Mouse (Mus musculus) layer of hippocampus, adult 9-11 months (tissue): ENCODE data around the gene 4930562C15Rik.
A peak's percentile ranks its signal among the peaks of the same experiment; 100 is the strongest.

Experiments
- DNase-seq: peaks from one replicate; pipeline ENCODE4 v3.0.0; 2022

Gene 4930562C15Rik

DNA sequence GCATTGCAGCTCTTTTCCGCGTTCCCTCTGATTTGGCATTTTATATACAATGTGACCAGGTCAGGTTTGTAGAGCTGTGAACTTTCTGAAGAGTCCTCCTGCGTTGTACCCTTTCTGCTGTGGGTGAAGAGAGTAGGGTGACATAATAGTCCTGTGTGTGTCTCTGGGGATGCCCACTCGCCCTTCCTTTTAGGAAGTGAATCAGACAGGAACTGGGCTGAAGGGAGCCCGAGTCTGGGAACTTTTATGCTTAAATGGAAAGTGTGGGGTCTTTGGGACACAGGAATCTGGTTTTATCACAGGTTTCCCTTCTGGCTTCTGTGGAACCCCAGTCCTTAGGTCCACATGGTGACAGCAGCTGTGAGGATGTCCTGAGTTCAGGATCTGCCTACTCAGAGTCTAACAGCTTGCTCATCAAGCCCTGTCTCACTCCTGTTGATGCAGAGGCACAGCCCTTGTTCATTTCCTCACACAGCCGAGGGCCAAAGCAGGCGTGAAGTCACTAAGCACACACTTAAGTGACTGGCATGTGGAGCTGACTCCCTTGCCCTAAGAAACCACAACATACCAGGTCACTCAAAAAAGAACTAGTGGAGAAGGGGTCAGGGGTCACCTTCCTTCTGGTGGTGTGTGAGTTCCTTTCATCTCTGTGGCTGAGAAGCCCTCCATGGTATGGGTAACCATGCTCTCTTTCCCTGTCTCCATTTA lies 59.1 kb downstream of the 4930562C15Rik start:
- no peak for DNase-seq

DNA sequence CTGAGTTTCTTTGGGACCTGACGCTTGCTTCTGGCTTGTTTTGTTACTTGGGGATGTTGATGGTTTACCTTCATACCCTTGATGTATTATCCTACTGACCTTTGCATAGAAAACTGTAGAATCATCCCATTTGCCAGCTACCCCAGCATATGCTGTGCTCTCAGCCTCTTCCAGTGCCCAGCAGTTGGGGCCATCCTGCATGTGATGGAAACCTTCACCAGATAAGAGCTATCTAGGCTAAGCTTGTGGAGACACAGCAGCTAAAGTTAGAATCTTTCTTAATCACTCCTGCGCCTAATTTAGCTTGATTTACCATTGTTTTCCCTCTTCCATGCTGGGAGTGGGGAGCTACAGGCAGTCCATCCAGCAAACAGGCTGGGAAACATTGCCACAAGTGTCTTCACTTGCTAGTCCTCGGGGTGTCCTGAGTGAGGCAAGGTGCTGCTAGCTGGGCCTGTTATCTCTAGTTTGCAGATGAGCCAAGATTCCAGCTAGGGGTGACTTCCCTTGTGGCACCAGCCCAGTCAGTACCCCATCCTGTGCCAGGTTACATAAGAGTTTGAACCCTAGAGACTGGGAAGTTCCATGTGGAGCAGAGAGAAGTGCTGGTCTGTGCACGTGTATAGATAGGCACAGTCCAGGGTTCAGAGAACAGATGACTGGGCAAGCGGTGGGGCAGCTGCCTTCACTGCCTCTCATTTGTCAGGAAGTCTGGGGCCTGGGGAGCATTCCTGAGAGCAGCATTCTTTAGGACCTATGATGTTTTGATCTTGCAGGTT lies 61.2 kb downstream of the 4930562C15Rik start:
- DNase-seq, result no peak

GRCm38 (mm10) chr16:4897146-4897730 lies 62.0 kb downstream of the 4930562C15Rik start:
- DNase-seq, result no peak

- no peak for DNase-seq
These were observed 63.7 kb downstream of the 4930562C15Rik start for GRCm38 (mm10) chr16:4898881-4899280.

DNA sequence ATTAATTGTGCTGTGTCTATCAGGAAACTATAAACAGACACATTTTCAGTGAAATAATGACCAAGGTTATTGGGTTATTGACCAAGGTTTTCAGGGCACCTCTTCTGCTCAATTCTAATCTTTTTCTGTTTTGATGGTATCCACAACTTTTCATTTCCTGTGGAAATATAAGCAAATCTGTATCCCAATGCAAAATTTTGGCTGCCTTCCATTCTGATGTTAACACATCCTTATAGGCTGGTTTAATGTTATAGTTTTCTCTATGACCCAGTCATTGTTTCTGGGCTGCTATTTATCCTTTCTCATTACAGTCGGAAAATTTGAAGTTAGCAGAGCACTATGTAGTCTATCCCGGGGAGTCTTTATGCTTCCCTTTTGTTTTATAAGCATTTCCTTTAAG lies 64.5 kb downstream of the 4930562C15Rik start:
- no peak for DNase-seq

- DNase-seq, result no peak
These were observed 66.0 kb downstream of the 4930562C15Rik start for GRCm38 (mm10) chr16:4901167-4901566.

GRCm38 (mm10) chr16:4902390-4902789 lies 67.2 kb downstream of the 4930562C15Rik start:
- DNase-seq, result no peak

DNA sequence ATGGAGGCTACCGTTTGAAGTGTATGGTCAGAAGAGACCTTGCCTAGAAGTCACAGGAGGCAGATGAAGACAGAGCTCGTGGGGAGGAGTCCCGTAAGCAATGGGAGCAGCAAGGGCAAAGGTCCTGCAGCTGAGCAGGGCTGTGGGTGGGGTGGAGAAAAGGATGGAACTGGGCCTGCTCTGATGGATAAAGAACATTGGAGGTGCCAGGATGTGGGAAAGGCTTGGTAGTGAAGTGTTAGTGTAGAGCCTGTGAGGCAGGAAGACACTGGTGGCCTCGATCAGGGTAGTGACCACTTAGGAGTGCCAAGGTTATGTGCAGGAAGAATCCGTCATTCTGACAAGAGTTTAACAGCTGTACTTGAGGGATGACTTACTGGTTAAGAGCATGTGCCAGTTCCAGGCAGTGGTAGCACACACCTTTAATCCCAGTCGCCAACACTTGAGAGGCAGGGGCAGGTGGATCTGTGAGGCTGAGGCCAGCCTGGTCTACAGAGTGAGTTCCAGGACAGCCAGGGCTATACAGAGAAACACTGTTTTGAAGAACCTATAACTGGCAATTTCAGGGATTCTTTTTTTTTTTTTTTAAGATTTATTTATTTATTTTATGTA lies 68.4 kb downstream of the 4930562C15Rik start:
- no peak for DNase-seq

DNA sequence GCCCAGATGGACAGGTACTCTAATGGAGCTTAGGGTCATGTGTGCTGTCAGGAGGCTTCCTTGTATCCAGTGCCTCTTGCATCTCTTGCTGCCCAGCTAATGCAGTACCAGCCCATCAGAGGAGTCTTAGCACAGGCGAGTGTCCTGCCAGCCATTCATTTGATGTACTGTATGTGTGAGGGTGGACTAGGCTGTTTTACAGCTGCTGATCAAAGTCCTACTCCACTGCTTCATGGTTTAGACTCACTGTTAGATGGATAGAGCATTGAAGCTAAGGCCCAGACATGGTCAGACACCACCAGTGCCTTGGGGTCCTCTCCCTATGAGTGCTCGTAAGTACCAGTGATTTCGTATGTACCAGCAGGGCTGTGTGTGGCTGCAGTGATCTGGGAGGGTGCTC lies 69.7 kb downstream of the 4930562C15Rik start:
- DNase-seq, result no peak

DNA sequence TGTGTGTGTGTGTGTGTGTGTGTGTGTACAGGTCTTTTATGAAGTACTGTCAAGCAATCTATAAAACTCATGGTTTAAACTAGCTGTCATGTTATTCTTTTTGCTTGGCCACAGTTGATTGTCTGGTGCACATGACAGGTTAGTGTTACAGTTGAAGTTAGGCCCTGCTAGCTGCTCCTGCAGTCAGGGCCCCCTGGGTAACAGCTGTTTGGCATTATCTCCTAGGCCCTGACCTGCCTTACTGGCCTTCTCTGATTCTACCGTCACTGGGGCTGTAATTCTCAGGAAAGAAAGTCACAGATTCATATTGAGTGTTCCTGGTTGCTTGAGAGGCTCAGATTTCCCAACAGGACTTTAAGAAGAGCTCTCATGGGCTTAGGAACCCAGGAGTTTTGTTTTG lies 70.4 kb downstream of the 4930562C15Rik start:
- DNase-seq, result no peak

DNA sequence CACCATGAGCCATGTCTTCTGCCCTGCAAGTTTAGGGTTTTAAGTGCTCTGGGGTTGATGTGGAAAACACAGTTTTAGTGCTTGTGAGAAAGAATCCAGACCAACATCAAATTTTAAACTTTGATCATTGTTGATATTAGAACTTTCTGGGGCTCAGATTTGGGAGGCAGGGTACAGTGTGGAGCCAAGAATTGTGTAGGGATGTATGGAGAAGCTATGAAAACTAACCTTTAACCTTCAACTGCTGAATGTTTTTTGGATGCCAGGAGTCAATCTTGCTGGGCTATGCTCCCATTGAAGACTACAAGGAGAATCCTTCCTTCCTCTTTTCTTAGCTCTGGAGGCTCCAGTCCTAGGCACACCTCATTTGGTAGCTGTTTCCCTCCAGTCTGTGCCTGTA lies 71.3 kb downstream of the 4930562C15Rik start:
- DNase-seq, result no peak

- DNase-seq, result peak; percentile 62
These were observed 72.2 kb downstream of the 4930562C15Rik start for GRCm38 (mm10) chr16:4907386-4907785.

GRCm38 (mm10) chr16:4907972-4908371 lies 72.8 kb downstream of the 4930562C15Rik start:
- DNase-seq, result no peak

DNA sequence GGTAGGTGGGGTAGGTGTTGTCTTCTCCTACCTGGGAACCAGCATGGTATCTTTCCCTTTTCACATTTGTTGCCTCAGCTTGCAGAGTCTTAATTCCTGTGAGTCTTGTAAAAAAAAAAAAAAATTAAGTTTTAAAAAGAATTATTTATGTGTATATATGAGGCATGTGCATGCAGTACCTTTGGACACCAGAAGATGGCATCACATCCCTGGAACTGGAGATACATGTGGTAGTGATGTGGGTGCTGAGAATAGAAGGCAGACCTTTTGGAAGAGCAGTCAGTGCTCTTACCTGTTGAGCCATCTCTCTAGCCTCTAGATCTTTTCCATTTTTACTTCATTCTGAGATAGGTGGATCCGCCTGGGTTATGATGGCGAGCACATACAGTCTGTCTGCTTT lies 74.5 kb downstream of the 4930562C15Rik start:
- DNase-seq, result no peak

DNA sequence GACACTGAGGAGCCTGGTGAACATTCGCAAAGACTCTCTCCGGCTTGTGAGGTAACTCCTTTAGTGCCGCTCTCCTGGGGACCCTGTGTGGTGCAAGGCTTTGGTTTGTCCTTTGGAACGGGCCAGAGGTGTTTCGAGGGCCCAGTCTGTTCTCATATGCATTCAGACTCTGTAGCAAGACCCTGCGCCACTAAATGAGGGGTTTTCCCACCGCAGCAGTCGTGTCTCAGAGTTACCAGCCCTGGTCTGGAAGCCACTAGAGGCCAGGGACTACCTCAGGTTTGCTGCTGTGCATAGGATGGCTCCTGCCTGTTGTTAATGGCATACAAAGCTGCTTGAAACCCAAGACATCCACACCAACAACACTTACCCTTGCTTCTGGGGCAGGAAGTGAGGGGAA lies 75.5 kb downstream of the 4930562C15Rik start:
- DNase-seq, result no peak

DNA sequence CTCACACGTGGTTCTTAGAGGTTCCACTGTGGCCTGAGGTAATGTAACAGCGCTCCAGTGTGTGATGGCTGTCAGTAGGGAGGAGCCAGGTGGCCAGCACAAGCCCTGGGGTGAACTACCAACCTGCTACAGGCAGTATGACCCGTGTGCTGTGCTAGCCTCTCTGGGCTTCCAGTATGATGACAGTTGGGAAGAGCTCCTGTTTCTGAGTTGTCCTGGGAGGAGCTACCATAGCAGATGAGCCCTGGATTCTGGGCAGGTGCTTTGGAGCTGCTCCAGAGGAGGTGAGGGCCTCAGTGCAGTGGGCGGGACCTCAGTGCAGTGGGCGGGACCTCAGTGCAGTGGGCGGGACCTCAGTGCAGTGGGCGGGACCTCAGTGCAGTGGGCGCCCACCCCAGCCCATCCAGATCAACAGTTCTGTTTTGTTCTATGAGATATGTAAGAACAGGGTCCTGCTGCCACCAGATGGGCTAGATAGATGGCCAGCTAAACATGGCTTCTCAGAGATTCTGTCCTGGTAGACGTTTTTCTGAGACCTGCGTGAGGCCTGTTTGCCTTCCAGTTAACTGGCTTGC lies 76.9 kb downstream of the 4930562C15Rik start:
- no peak for DNase-seq

GRCm38 (mm10) chr16:4912907-4913782 lies 77.9 kb downstream of the 4930562C15Rik start:
- peak; percentile 67 for DNase-seq

- DNase-seq, result peak; percentile 83
These were observed 78.8 kb downstream of the 4930562C15Rik start for GRCm38 (mm10) chr16:4913783-4914735.

DNA sequence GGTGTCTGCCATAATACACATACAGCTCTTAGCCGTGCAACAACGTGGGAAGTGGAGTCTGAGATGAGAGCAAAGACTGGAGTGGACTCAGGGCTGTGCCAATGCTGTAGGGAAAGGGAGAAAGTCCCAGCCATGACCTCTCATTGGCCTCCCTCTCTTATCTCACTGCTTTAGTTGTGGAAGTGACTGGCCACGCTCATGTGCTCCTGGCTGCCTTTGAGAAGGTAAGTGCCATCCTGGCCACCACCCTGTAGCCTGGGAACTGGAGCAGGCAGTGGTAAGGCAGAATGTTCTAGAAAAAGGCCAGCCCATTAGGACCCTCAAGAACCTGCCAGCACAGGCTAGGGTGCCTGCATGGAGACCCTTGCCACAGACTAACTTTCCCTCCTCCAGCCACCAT lies 80.7 kb downstream of the 4930562C15Rik start:
- DNase-seq, result no peak

GRCm38 (mm10) chr16:4916608-4917007 lies 81.4 kb downstream of the 4930562C15Rik start:
- DNase-seq, result no peak
